Mouse (Mus musculus) bone marrow macrophage, adult 2 months (primary cell): ENCODE results near the gene Zc3h12d.

Source experiments
- CTCF ChIP-seq: IDR thresholded peaks from 2 replicates; pipeline ENCODE4 v1.5.1; 2012; ENCODE audit warnings: low read depth, mild to moderate bottlenecking, low read length, moderate library complexity
- POLR2A ChIP-seq: IDR thresholded peaks from 2 replicates; pipeline ENCODE4 v1.6.1; 2012; ENCODE audit warnings: mild to moderate bottlenecking, low read depth, low read length, borderline replicate concordance

DNA sequence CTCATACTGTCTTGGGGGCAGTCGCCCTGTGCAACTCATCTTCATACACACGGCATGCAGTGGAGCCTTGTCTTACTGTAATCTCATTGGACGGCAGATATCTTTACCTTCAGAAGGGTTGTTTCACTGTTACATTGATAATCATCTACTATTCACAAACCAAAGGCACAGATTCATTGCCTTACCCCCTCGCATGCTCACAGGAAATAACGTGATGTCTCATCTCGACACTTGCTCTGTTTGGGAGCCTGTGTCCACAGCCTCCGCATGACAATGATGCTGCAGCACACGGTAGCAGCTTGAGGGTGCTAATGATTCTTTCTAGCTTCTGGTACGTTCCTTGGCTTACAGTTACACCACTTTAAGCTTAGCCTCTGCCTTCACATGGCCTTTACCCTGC, 6.2 kb upstream of the Zc3h12d start:
- TF ChIP-seq CTCF (no peak), POLR2A (no peak)
